Mouse (Mus musculus) spleen, adult 12 weeks (tissue): ENCODE data around the gene Scyl1.

ENCODE experiments used
- DNase-seq: peaks from one replicate; pipeline ENCODE4 v3.0.0; 2022; ENCODE audit warnings: low spot score

The Scyl1 gene

DNA sequence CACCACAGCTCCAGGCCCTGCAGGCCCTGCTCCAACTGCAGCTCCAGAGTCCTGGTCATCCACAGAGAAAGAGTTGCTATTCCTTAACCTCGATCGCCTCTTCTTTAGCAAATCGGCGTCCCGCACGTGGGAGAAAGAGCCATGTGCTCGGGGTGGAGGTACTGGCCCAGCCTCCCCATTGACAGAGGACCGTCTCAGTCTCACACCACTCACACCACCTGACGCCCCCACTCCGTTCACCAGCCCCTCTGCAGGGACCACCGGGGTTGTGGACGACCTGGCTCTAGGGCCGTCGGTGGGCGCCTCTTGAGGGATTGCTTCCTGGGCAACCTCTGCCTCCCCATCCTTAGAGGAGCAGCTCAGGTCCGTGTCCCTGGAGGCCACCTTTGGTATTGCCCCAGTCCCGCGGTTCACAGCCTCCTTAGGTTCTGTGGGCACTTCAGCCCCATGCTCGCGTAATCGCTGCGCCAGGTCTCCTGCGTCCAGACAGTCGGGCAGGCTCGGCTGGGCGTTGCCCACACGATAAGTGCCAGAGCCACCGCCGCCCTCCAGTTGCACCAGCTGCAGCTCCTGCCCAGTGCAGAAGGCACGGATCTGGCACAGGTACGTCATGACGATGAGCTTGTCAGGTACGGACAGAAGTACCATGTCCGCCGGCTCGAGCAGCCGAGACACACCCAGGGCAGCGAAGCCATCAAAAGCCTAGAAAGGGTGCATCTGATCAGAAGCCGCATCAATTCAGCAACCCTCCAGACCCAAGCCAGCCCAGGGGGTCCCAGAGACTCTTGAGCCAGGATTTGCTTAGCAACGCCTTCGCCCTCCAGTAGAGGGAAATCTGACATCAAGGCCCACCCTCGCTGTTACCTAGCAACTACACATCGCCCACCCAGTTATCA, 55.2 kb downstream of the Scyl1 start:
- peak; percentile 73 for DNase-seq

DNA sequence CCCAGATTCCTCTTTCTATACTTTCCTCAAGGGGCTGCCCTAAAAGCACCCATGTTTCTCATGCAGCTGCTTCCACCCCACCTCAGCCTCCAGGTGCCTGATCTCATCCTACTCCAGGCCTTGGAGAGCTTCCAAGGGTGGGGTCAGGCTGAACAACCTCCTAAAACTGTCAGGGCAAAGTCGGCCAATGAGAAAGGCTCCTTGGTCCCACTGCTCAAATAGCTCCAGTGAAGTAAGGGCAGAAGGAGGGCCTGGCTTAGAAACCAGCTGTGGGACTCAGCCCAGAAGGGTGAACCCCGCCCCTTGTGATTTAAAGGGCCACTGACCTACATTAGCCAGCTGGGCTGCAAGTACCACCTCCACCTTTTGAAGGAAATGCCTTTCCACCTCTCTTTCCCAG, 57.5 kb downstream of the Scyl1 start:
- no peak for DNase-seq

DNA sequence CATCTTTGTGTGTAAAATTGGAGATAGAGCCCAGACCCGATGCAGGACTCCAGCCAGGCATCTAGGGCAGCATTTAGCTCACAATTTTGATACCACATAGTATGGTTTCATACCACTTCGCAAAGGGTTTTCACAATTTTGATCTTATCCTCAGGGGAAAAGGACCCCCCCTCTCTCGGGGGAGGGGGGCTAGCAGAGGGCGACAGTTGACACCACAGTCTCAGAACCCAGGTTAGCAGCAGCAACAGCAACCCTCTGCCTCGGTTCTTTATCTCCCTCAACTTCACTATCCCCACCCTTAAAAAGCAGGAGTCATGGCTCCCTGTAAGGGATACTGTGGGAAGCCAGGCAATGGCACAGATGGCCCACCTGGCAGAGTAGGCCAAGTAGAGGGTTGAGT, 58.0 kb downstream of the Scyl1 start:
- DNase-seq: no peak

DNA sequence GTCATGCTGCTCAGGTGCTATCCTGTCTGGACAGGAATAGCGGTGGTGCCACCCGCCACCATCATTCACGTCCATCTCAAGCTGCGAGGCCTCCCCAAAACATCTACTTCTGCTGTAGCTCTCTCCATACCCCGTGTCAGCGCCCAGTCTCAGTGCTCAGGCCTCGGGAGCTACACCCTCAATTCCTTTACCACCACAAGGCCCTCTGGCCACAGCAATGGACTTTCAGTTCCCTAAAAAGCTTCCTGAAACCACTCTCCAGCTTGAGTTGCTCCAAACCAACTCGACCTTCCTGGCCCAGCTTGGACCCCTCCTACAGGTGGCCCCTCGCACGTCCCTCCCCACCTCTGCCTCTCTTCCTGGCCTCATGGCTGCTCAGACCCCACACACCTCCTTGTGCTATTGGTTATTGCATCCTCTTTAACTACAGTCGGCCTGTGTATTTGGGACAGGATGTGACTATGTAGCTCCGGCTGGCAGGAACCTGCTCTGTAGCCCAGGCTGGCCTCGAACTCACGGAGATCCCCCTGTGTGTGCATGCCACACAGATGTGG, 59.2 kb downstream of the Scyl1 start:
- no peak for DNase-seq

DNA sequence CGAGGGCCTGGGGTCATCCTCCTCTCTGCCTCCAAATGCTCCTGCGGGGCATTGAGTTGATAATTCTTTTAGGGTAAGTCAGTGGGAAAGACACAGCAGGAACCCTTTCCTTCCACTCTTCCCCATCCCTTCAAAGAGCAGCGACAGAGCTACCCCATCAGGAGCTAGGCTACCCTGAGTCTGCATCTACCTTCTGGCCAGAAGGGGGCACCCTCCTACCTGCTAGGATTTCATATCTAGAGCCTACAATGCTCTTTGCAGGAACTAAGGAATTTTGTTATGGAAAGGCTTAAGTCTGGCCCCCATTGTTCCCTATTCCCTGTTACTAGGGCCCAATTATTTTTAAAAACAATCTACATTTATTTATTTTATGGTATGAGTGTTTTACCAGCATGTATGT, 60.0 kb downstream of the Scyl1 start:
- DNase-seq: peak; percentile 18

DNA sequence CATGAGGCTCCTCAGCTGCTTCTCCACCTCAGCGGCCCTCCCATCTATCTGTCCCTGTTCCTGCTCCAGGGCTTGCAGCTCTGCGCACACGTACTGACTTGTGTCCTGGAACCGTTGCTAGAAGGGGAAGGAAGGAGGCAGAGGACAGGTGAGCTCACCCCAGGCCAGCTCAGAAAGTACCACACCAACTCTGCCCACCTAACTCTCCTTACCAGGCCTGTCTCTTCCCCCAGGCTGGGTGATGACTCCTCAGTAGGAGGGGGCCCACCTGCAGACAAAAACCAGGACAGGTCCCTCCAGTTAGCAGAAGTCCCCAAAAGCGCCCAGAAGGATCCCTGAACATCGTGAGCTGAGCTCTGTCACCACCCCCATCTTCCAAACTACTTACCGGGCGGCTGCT, 60.6 kb downstream of the Scyl1 start:
- no peak for DNase-seq

DNA sequence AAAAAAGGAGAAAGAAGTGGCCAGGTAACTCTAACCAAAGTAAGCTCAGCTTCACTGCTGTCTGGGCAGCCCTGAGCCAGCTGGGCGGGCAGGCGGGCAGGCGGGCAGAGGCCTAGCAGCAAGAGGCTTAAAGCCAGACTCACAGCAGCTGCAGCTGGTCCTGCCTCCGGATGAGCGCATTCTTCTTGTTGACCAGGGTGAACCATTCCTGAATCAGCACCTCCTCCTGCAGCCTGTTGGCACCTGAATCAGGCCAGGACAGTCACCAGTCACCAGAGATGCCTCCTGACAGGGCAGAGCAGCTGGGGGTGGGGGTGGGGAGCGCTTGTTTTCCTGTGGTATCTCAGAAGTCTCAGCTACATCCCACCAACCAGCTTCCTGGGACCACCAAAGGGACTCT, 61.2 kb downstream of the Scyl1 start:
- no peak for DNase-seq
